Mouse (Mus musculus): ENCODE results near the gene Lins1.

Gene Lins1

GRCm38 (mm10) chr7:66755611-66756010 is 65.9 kb downstream of the Lins1 start:
- H3K4me3 ChIP-seq (replicated peaks; ENCODE audit: low read length): no peak overlapping the region
- no peaks in the 10 kb centered on the region for H3K4me1 ChIP-seq (replicated peaks; ENCODE audit: low read depth, low read length)
- no peak for TF ChIP-seq CTCF (conservative IDR thresholded peaks at IDR 0.05; ENCODE audit: low read length)
- TF ChIP-seq NANOG (IDR thresholded peaks at IDR 0.05; ENCODE audit: borderline replicate concordance, low read length): no peak
- no peak for TF ChIP-seq POU5F1 (IDR thresholded peaks at IDR 0.05; ENCODE audit: borderline replicate concordance, low read length)
- H3K9me3 ChIP-seq (ENCODE audit: low read length): no peaks in the 10 kb centered on the region
- no peaks in the 10 kb centered on the region for H3K27me3 ChIP-seq (ENCODE audit: insufficient read depth, low read length)
- H3K36me3 ChIP-seq (ENCODE audit: insufficient read depth, low read length): no peaks in the 10 kb centered on the region

All from E14TG2a.4 (cell line).